Mouse (Mus musculus) gastrocnemius, postnatal 4 days (tissue): Measurements from ENCODE around the gene Clec2d. TPM values are rescaled to one million over a fixed set of nuclear protein-coding genes. Genes with fewer than 3 reads are reported as not detected.

Source experiments
- DNase-seq, 2 experiments: peaks; one replicate each; pipeline ENCODE4 v3.0.0; 2021 to 2022; ENCODE audit warnings: low spot score in 2 of 2, mixed read lengths in 2 of 2
- microRNA-seq: library from miRNA; unstranded; fragments of <30 nt; microRNA quantifications from one replicate; pipeline ENCODE4 v1.2.0, GENCODE M21; 2021
- total RNA-seq, 2 experiments: library from RNA; stranded (reverse); gene quantifications; 2 replicates each; pipeline ENCODE4 v1.2.3; 2021

The Clec2d gene
- total RNA-seq, 2 experiments from 2014 or later, result 32.1 to 44.6 TPM

- DNase-seq, result no peak
Observed at GRCm38 (mm10) chr6:129222188-129222800, 41.9 kb downstream of the Clec2d start.

DNA sequence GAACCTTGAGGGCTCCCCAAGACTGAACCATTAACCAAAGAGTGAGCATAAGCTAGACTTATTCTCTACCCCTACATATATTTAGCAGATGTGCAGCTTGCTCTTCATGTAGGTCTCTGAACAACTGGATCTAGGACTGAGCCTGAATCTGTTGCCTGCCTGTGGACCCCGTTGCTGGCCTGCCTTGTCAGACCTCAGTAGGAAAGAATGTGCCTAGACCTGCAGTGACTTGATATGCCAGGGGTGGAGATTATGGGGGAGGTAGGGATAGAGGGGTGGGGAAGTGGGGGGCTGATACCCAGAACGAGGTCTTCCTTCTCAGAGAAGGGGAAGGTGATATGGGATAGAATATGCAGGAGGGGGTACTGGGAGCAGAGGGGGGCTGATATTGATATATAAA, 43.2 kb downstream of the Clec2d start:
- DNase-seq, result no peak

DNA sequence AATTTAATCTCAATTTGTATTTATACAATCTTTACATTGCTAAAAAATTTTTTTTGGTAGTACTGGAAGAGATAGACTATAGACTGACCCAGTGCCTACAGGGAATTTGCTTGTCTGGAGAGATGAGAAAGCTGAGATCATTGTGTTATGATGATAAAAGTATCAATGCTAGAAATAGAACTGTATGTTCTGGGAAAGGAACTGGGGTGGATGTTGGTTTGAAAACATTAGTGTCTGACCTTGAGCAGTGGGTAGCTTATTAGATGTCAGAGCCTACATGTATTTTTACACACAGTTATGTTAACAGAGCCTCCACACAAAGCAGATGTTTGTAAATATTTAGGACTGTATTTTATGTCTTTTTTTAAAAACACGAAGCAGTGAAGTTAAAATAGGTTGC, 43.7 kb downstream of the Clec2d start:
- no peak for DNase-seq

GRCm38 (mm10) chr6:129225078-129225477, 44.7 kb downstream of the Clec2d start:
- no peak for DNase-seq

DNA sequence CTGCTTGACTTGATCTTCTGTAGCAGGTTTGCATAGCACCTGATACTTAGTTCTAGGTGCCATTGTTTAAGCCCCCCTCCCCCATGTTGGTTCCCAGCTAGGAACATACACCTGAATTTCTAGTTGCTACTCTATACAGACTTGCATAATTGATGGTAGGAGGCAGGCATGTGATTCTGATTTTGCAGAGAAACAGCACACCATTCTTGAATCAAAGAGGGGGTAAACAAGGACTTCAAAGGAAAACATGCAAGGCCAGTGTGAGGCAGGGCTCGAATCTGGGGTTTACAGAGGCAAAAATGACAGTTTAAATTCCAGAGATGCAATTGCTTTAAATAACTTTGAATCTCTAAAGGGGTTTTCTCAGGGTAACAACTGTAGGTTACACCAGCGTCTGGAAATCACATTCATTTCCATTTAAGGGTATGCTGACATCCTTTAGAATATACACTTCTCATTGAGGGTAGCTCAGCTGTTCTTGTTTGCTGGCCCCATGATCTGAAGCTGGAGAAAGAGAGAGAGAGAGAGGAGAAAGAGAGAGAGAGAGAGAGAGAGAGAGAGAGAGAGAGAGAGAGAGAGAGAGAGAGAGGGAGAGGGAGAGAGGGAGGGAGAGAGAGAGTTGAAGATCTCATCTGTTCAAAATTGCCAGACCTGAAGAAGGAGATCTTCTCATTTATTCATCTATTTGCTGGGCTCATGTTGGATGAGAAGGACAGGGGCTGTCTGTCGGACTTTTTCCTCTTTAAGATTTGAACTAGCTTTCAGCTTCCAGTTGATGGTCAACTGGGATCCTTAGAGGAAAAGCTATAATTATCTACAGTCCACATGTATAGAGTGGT, 48.7 kb downstream of the Clec2d start:
- DNase-seq, result no peak

DNA sequence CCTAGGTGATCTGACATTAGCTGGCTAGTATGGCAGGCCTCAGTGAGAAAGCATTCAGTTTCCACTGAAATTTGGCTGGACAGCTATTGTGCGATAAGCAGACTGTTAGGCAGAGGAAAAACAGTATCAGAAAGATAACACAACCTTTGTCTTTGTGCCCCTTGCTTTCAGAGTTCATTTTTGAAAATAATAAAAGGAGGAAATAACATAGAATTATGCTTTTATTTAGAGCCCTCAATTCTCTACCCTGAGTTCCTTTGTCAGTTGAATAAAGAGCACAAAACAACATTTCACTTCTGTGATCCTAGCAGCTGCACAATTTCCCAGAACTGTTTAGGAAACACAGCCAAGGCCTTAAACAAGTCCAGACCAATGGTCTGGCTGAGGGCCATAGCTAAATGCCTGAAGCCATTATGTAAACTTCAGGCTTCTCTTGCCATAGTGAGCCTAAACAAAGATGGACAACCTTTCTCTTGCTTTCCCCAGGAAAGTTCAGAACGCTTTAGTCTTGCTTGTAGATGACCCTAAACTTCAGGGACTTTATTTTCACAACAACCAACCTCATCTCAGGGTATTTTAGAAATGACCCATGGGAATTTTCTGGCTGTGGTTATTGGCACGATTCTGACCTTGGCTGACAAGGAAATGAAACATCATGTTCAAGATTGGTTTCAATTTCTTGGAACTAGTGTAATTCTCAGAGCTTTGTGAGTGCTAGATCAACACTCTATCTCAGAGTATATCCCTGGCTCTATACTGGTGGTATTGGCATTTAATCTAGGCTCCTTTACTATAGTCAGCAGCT, 49.6 kb downstream of the Clec2d start:
- DNase-seq, result peak in 1 of 2 experiments; percentile 74

DNA sequence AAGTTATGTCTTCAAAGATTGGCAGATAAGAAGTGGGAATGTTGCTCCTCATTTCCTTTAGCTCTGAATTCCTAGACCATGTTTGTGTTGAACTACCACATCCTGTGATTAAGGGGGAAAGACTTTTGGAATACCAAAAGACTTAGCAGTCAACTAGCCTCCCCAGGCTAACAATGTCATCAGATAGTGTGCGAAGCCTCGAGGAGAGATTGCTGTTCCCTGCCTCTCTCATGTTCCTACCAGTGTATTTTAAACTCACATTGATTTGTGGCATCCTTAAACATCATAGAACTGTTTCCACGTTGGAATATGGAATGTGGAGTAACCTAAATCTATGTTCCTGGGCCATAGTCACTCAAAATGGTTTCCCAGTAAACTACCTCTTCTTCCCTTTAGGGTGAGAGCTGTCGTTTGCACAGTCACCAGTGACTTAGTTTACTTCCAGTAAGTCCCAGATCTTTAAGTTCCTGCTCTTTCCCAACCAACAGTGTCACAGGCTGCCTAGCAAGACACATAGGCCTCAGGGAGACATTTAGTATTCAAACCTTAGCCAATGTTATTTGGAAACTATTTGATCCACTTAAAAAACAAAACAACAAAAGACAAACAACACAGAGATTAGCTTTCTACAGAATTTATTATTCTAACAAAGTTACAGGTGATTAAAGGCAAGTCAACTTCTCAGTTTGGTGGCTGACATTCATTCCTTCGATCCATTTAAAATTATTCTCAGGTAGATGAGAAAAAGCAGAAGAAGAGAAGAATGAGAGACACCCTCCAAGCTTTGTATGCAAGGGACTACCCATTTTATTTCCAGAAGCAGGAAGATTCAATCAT, 51.8 kb downstream of the Clec2d start:
- no peak for DNase-seq

DNA sequence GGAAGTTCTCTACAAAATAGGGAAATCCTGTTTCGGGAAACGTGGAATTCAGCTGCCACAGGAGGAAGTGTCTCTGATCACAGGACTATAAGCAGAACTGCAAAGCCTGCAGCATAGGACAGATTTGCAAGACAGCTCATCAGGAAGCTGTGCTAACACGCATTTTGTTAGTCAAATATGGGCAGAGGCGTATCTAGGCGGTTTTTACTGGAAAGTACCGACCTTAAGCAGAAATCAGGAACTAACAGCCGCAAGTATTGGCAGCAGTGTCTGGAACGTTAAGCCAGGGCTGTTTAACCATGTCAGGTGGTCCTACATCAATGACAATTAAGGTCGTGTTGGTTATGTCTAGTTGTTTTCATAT, 52.4 kb downstream of the Clec2d start:
- no peak for DNase-seq

DNA sequence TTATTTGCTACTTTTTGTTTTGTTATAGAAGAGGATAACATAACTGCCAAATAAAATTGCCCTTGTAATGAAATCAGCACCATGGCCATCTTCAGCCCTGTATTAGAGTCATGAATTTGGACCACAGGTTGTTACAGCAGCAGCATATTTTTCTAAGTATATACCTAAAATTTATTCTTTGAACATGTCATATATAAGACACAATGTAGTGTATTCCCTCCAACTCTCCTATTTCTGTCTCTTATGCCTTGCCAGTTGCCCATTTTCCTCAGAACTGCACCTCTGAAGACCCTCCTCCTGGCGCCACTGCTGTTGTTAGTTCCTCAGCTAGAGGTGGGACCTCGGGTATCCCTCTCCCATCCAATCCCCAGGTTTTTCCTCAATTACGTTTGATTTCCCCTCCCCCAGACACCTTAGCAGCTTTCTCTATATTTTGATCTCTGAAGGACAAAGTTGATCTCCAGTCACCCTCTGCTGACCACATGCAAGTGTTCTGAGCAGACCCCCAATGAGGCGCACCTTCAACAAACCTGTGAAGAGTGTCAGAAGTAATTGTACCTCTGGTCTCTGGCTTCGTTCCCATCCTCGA, 53.0 kb downstream of the Clec2d start:
- DNase-seq, result no peak

GRCm38 (mm10) chr6:129233955-129234369, 53.5 kb downstream of the Clec2d start:
- no peak for DNase-seq

- DNase-seq, result no peak
Observed at GRCm38 (mm10) chr6:129234456-129235360, 54.3 kb downstream of the Clec2d start.

DNA sequence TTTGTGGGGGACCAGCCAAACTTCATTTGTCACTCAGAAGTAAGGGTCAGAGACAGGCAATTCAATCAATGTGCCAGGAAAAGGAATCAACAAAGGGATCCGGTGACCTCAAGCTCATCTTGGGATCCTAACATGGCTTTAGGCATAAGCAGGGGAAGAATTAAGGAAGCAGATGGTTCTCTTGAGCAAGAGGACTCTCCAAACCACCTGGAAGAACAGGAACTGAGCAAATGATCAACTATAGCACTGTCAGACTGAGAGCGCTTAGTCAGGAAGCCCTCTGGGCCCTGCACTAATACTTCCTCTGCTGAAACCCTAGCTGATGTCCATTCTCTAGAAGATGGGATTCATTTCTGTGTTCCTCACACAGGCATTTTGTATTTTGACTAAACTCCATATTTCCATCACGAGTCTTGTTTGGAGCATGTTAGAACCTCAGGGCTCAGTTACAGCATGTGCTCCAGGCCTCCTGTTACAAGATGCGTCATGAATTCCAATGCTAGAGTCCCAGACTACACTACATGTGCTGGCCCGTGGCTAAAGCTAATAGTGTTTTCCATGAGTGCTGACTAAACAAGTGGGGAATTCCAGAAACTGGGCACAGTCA, 55.5 kb downstream of the Clec2d start:
- DNase-seq, result peak in 1 of 2 experiments; percentile 22

Small RNAs within 50 kb of the gene (microRNA-seq; reads per million reads assigned to microRNA genes)
- not detected for gene Gm27514

Other genes starting within 250 kb of the Clec2d start
- 1 to 10 TPM; 1.8 to 4.1 TPM for gene Clec2g, start 246.2 kb upstream of the Clec2d start, total RNA-seq
- not detected for gene Klrb1f, start 134.7 kb upstream of the Clec2d start, total RNA-seq
- under 1 TPM; 0.29 to 0.47 TPM for gene Clec2e, start 79.7 kb upstream of the Clec2d start, total RNA-seq
- gene Cd69, start 94.8 kb downstream of the Clec2d start, total RNA-seq, result under 1 TPM; 0.18 to 0.34 TPM
- gene 4922502D21Rik, start 151.2 kb downstream of the Clec2d start, total RNA-seq, result not detected
- gene Clec12a, start 162.1 kb downstream of the Clec2d start, total RNA-seq, result under 1 TPM; 0.31 to 0.44 TPM
- under 1 TPM; 0.34 to 0.54 TPM for gene Clec12b, start 205.3 kb downstream of the Clec2d start, total RNA-seq
- gene Clec1b, start 216.7 kb downstream of the Clec2d start, total RNA-seq, result under 1 TPM; 0.34 to 0.71 TPM
- not detected for gene Clec9a, start 228.2 kb downstream of the Clec2d start, total RNA-seq